Mouse (Mus musculus): ENCODE data around the gene Smc6.

- no peak for TF ChIP-seq POLR2A (IDR thresholded peaks at IDR 0.05; ENCODE audit: borderline replicate concordance, control insufficient read depth, low read depth, low read length)
- no peak for TF ChIP-seq CTCF (IDR thresholded peaks at IDR 0.05; ENCODE audit: control insufficient read depth, insufficient read depth, low read length)
These were observed 43.1 kb upstream of the Smc6 start for GRCm38 (mm10) chr12:11222566-11222965.

All from bone marrow, adult 2 months (tissue).